Mouse (Mus musculus) adrenal gland, postnatal 14 days (tissue): Measurements from ENCODE around the gene Insyn1. TPM values are rescaled to one million over a fixed set of nuclear protein-coding genes. Genes with fewer than 3 reads are reported as not detected.

Experiments
- DNase-seq: peaks from one replicate; pipeline ENCODE4 v3.0.0; 2021; ENCODE audit warnings: mixed read lengths
- total RNA-seq: library from RNA; stranded (reverse); gene quantifications from 2 replicates; pipeline ENCODE4 v1.2.3, GENCODE M21; 2021

The Insyn1 gene
- total RNA-seq, 1 experiment from 2014 or later = 8.0 TPM

DNA sequence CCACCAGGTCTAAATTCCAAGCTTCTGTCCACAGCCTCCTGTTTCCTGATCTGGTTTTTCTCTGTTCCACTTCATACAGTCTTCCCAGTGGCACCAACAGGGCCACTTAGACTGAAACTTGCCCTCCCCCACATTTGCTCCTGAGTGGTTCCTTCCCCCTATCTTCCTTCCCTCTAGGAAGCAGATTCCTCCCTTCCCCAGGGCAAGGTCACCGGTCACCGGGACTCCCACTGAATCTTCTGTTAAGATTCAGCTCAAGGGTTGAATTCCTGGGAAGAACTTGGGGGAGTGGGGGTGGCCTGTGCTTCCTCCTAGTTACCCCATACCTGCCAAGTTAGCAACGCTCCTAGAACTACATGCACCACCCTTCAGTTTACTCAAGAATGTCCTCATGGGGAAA is 1.3 kb upstream of the Insyn1 start:
- DNase-seq = no peak

DNA sequence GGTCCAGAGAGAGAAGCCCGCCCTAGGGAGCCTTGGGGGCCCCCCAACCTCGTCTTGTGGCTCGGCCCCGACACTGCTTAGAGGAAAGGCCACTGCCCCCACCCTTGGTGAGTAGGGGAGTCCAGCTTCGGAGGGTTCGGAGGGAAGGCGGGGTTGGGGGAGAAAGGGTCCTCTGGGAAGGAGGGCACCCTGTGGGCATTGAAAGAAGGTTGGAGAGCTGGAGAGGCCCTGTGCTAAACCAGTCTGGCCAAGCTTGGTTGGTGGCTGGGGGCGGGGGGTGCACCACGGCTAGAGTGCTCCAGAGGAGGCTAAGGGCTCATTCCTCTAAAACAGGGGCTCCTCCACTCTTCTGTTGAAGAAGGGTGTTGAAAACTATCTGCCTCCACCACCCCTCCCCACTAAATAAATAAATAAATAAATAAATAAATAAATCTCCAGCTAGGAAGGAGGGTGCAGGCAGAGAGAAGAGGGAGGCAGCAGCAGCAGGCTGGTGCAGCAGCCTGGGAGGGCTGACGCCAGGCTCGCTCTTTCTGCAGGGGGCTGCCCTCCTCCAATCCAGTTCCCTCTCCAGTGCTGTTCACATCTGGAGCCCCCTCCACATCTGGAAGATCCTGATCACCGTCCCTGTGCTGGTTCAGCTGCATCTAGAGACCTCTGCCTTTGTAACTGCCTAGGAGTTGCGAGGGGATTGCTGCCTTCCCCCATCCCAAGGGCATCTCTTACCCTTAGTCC is 896 bp downstream of the Insyn1 start:
- peak; percentile 20 for DNase-seq

DNA sequence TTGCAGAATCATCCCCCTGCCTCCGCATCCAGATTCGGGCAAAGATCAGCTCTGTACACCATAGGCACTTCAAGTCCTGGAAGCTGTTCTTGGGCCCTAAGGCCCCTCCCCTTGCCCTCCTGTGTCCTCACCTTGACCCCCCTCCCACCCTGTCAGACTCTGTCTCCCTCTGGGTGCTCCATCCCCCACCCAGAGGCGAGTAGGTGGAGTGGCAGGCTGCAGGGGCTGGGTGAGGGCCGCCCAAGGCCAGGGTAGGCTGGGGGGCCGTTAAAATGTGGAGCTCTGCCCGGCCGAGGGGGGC is 1.4 kb downstream of the Insyn1 start:
- DNase-seq = no peak

DNA sequence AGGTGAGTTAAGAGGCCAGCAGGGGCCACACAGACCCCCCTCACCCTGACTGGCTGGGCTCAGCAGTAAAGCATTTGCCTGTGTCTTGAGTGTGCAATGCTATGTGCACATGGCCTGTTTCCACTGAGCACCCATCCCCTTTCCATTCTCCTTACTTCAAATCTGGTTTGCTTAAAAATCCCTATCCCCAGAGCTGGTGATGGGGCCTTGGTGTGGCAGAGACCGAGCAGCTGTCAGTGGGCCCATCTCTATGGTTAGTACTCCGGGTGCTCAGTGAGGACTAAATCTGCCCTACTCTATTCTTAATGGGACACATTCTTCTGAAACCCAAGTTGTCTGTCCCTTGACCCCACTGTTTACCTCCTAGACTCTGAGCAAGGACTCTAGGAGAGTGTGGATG is 2.0 kb downstream of the Insyn1 start:
- no peak for DNase-seq

DNA sequence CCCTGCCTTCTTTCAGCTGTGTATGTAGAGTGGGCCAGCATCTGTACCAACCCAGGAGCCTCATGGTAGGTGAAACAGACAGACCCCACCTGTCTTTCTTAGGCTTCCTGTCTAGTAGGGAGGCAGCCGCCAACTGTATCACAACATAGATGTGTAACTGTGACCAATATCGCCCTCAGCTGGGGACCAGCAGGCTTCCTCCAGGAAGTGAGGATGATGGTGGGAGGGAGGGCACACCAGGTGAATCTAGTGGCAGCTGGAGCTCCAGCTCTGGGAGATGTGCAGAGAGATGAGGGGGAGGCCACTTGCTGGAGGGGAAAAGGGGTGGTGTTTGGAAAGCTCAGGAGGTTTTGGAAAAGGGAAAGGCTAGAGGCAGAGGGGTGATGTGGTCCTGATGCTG is 6.6 kb downstream of the Insyn1 start:
- DNase-seq = no peak

DNA sequence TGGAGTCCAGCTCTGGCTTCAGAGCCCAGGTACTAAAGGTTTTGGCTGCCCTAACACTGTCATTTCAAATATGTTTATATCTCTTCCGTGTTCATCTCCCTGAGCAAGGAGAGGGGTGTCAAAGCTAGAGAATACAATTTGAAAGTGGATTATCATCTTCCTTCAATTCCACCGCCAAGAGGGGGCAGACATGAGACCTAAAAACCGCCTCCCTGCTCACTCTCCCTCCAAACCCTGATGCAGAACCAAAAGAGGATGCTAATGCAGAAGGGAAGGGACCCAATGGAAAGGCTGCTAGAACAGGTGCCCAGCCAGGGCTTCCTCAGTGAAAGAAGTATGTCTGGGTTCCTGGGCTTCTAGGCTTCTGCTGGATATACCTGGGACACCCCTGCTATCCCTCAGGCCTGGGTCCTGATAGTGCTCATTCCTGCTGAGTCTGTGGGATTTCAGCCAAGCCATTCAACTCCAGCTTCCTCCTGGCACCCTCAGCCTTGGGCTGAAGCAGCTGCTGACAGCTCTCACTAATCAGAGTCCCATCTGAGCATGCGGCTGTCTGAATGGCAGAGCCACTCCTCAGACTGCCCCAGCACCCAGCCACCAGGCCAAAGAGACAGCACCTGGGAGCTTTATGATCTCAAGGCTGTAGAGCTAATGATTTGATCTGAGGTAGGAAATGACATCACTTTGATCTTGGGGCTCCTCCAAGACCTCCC is 8.2 kb downstream of the Insyn1 start:
- DNase-seq = no peak

DNA sequence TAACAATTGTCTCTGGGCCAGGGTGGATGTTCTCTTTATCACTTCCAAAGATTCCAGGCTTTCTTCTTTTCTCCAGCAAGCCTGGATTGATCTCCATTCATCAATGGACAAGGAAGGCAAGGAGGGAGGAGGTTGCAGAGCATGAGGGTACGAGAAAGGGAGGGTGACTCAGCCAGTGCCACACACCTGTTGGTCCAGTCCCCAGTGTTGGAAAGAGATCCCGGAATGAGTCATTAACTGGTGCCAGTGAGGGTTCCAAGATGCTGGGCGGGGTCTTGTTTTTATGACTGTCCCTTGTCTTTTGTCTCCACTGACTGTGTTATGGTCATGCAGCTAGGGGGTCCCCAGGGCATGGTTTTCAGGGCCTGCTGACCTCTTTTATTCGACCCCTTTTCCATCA is 9.5 kb downstream of the Insyn1 start:
- no peak for DNase-seq

DNA sequence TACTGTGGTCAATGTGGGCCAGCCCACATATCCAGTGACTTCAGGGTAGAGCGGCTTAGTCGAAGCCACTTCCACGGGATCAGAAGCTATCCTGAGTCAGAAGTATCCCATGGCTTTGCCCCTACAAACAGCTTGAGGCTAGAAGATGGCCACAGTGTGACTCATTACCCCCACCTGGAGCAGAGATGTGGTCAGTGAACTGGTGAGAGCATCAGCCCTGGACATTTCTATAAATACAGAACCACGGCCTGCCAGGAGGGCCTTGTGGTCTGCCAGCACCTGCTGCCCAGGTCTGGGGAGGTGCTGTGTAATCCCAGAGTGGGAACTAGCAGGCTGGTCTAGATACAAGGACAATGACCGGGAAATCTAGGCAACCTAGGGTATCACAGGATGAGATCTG is 12.5 kb downstream of the Insyn1 start:
- DNase-seq = no peak

DNA sequence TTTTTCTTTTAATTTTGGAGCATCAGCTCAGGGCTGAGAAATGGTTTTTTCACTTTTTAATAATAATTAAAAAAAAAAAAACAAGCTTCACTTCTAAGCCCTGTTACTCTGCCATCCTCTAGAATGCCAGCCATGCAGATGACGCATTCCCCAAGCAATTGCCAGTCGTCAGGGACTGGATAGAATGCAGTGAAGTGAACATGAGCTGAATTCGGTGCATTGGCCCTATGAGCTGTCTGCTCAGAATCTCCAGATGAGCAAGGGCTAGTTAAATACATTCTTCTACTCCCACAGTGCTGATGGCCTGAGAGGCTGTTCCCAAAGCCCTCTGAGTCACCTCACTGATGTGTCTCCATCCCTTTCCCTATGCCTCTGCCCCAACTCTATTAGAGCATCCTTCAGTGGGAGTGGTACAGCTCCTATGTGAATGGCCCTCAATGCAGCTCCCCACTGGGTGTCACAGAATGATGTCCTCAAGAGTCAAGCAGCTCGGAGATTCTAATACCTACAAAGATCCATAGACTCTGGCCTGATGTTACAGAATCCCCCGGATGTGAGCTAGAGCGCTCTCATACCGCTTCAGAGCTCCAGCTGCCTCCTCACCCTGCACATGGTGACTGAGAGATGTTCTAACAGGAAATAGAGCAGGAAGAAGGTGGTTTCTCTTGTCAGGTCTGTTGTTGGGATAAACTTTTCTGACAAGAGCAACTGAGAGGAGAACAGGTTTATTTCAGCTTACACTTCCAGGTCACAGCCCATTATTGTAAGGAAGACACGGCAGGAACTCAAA is 19.0 kb downstream of the Insyn1 start:
- no peak for DNase-seq

DNA sequence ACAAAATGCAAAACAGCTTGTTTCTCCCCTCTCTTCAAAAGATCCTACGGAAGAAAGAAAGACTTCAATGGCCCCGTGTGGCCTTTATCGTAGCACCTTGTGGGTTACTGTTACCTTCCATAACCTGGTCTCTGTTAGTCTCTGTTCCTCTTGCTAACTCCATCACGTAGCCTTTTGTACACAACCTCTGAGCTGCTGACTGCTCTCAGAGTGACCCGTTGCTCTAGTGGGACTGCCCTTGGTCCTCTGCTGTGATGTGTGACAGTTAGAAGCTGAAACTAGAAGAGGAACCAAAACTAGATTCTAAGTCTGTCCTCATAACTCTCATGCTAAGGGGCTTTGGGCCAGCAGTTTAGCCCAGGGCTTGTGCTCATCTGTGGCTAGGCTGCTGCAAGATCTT is 22.0 kb downstream of the Insyn1 start:
- no peak for DNase-seq

DNA sequence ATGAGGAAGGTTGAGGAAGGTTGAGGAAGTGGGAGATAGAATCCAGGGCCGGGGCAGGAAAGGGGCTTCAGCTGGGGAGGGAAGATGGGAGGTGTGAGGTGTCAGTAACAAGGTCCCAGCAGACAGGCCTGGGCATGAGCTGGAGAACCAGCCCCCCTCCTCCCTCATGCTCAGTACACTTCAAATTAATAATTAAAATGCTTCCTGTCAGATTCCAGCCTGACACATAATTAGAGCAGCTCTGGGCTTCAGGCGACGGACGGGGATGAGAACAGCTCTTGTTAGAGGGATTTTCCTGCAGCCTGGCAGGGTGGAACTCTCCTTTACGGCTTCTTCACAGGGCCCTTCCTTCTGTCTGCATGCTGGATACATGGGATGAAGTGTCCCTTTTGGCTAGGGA is 25.3 kb downstream of the Insyn1 start:
- no peak for DNase-seq

DNA sequence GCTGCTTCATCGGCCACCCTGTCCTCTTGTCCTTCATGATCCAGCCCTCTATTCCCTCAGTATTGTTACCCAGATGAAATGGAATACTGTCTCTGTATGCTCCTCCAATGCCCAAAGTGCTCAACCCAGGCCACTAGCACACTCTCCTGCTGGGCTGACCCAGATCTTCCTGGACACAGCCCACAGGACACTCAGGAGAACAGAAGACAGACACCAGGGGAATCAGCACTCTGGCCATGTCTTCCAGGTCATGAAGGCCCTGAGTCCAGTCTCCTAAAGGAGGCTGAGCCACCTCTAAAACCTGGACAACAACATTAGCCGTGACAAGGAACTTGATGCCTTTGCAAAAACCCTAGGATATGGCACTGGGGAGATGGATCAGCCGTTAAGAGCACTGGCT is 28.1 kb downstream of the Insyn1 start:
- DNase-seq = no peak

DNA sequence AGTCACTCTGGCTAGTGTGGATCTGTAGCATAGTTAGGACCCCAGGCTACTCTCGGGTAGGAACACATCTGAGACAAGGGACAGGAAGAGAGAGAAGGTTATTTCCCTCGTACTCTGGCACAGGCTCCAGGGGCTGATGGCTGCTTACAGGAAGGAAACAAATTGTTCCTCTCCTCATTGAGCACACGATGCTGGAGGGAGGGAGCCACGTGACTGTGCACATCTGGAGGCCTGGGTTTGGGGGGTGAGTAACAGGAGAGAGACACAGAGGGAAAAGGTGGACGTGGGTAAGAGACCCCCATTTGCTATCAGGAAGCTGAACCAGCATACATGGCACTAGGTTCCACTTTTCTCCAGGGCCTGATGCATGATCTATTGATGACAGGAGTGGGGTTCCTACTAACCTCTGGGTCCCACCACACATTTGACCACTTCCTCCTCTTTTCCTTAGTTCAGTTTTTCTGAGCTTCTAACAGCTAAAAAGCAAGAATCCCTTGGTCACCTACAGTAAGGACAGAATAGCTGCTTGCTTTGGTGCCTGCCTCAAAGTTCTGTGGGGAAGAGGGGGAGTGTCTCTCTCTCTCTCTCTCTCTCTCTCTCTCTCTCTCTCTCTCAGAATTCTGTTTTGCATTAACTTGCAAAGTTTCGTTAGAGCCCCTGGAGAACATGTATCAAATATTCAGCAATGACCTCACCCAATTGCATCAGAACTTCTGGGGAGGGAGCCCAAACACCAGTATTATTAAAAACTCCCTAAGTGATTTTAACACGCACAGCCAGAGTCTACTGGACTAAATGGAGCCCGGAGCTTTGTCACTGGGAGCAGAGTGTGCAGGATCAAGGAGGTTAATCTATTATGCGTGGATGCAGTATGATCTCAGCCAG is 29.7 kb downstream of the Insyn1 start:
- no peak for DNase-seq

DNA sequence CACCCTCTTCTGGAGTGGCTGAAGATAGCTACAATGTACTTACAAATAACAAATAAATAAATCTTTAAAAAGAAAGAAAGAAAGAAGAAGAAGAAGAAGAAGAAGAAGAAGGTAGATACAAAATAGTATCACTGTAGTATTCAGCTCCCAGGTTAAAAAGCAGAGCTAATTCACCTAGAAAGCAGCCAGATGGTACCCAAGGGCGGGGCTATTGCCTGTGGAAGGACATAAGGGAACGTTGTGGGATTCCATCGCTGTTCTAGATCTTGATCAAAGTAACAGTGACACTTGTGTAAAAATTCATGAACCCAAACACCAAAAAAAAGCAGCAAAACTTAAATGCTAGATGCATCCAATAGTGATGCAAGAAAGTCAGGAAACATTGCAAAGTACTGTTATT is 31.6 kb downstream of the Insyn1 start:
- DNase-seq = no peak

DNA sequence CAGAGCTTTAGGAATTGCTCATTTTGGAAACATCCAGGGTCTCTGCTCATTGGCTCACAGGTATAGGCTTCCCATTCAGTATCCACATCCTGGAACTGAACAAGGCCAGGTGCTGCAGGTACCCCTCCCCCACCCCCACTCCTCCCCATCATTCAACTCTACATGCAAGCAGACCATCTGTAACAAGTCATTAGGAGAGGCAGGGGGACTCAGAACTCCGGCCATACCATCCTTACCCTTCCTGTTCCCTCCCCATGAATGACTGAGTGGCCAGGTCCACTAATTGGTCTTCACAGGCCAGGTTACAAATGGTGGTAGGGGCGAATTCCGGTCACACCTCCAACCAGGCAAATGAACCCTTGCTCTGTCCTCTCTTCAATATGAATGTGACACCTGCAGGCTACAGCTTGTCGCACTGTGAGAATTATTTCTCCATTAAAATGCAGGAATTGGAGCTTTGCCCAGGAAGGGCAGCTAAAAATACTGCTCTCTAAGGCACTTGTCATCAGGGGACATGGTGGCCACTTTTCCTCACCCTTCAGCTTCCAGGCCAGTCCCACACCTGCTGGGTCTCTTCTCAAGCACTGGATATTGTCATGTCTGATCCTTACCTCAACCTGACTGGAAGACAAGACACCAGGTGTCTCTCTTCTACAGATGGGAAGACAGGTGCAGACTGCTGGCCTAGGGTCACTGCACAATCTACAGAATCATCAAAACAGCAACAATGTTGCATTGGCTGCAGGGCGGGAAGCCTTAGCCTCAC is 32.6 kb downstream of the Insyn1 start:
- DNase-seq = no peak

DNA sequence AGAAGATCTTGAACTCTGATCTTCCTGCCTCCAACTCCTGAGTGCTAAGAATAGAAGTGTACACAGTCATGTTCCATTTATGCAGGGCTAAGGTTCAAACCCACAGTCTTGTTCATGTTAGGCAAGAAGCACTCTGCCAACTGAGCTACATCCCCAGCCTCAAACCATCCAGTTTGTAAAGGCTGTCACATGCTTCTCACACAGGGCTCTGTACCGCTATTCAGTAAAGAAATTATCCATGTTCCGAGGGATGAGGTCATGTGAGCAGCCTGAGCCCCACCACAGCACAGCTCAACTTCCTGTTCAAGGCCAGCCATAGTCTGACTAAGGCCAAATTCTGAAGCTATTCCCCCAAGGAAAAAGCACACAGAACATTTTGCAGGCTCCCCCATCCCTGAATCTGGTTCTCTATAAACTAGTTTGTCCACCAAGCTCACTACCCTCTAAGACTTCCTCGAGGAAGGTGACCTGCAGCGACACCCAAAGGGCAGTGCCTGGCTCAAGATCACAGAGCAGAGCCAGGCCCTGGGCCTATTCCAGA is 33.5 kb downstream of the Insyn1 start:
- peak; percentile 30 for DNase-seq

DNA sequence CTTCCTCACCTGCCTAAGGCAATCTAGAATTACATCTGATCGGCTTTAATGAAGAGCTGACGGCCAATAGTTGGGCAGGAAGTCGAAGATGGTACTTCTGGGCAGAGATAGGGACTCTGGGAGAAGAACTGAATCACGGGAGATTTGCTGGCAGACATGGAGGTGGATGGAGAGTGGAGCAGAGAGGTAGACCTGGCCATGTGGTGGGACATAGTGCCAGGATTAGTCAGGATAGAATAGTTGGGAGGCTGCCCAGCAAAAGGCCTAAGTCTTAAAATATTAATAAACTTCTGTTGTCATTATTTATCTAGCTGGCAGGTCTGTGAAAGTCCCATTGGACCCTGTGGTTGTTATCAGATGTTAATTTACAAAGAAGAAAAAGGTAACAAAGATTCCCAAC is 36.7 kb downstream of the Insyn1 start:
- DNase-seq = no peak

DNA sequence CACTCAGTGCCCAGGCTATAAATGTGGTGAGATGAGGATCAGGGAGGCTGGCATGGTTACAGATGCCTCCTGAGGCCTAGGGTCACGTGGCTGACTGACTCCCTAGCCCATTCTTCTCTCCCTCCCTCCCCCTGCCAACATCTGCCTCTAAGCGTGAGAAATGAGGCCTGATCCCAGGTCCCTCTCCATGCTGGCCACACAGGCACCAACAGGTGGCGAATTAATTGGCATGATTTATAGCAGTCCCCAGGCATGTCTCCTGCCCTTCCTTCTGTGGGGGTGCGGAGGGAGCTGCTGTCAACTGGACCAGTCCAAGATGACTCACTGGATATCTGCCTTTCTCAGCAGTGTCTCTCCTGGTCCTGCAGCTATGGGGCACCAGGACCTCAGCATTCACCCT is 39.4 kb downstream of the Insyn1 start:
- peak; percentile 35 for DNase-seq

DNA sequence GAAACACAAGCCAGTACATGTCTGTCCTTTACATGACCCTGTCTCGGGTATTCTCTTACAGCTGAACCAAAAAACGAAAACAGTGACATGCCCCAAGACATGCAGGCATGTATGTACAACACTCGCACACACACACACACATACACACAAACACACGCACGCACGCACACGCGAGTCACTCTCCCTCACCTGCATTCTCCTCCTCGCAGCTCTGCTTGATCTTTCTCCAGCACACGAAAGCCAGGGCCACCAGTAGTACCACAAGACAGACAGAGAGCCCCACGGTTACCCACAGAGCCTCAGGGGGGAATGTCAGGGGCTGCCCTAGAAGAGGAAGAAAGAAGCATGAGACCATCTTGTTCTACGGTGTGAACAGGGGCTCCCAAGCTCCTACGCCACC is 42.0 kb downstream of the Insyn1 start:
- DNase-seq = no peak

DNA sequence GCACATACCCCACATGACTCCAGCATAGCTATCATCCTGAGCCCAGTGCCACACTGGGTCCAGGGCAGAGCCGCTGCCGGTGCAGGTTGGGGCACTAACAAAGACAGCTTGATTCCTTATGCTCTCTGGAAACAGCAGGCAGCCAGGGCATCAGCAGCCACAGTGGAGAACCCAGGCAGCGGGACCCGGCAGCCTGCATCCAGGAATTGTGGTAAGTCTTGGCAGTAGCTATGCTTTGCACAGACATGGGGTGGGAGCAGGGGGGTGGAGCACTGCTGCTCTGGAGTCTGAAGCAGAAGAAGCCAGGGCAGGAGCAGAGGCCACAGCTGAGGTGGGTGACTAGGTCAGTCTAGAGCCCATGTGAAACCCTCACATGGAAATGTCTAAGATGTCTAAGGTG is 43.8 kb downstream of the Insyn1 start:
- DNase-seq = no peak

DNA sequence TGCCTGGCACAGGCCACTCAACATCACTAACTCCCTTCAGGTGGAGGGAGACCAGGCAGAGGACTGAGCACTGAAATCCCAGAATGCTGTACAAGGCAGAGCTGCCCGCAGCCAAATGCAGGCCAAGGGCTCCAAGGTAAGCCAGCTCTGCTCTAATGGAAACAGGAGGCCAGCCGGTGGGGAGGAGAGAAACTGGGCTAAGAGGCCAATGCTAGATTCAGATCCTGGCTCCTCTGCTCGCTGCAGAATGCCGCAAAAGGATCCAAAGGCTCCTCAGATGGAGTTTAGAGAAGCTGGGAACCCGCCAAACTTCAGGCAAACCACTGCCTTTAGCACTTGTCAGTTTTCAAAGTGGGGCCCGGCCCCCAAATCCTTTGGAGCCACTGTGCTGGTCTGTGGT is 44.9 kb downstream of the Insyn1 start:
- DNase-seq = no peak

DNA sequence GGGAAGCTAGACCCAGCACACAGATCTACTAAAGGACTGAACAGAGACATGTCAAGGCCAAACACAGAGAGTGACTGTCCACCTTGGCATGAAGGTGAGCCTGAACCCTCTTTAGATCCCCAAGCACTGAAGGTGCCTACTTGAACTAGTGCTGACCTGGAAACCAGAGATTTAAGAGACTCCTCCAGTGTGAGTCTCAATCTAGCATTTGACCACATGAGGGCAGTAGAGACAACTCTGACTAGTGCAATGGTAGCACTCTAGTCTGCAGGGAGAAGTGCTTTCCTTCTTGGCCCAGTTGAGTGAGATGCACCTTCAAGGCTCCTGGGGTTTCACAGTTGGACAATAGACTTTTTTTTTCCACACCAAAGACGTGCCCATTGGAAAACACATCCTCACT is 46.4 kb downstream of the Insyn1 start:
- DNase-seq = peak; percentile 76
